Mouse (Mus musculus): ENCODE results near the gene Fgfr2. TPM values are rescaled to one million over a fixed set of nuclear protein-coding genes. Genes with fewer than 3 reads are reported as not detected.

Gene Fgfr2
- polyA plus RNA-seq, 1 experiment from 2014 or later: not detected

GRCm38 (mm10) chr7:130864711-130865110, 2258.4 kb downstream of the Fgfr2 start:
- Histone ChIP-seq H3K4me3 (ENCODE audit: inconsistent target) (no peak overlapping the region), H3K27ac (no peak overlapping the region), H3K36me3 (ENCODE audit: inconsistent target) (no peaks in the 10 kb centered on the region), H3K79me2 (ENCODE audit: inconsistent target) (peaks cover 35% of the 10 kb centered on the region)
- 78% methylated on average over 7 of the region's 7 CpGs for WGBS (ENCODE audit: missing documents)

- Histone ChIP-seq H3K27ac (no peak overlapping the region), H3K36me3 (ENCODE audit: inconsistent target) (no peaks in the 10 kb centered on the region), H3K4me3 (ENCODE audit: inconsistent target) (no peak overlapping the region), H3K79me2 (ENCODE audit: inconsistent target) (peaks cover 13% of the 10 kb centered on the region)
- WGBS (ENCODE audit: missing documents): 73% methylated on average over 1 of the region's 1 CpGs
Observed at GRCm38 (mm10) chr7:130862501-130862900, 2260.6 kb downstream of the Fgfr2 start.

- H3K36me3 ChIP-seq (ENCODE audit: inconsistent target): no peaks in the 10 kb centered on the region
- no peak overlapping the region for H3K27ac ChIP-seq
- H3K79me2 ChIP-seq (ENCODE audit: inconsistent target): no peaks in the 10 kb centered on the region
- WGBS (ENCODE audit: missing documents): 91% methylated on average over 7 of the region's 11 CpGs
- H3K4me3 ChIP-seq (ENCODE audit: inconsistent target): no peak overlapping the region
Observed at GRCm38 (mm10) chr7:130860721-130861142, 2262.4 kb downstream of the Fgfr2 start.

DNA sequence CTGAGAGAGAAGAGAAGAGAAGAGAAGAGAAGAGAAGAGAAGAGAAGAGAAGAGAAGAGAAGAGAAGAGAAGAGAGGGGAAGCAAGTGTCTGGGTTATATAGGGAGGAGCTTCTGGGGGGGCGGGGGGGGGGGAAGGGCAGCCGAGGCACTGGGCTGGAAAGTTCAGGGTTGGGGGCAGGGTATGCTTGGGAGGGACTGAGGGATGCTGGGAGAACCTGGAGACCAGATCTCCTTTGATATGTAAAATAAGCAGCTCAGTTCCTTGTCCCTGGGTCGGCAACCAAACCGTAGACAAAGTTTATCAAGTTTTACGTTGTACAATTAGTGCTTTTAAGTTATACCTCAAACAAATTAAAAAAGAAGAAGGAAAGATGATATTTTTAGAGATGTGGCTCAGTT, 2263.2 kb downstream of the Fgfr2 start:
- Histone ChIP-seq H3K4me3 (ENCODE audit: inconsistent target) (no peak overlapping the region), H3K27ac (no peak overlapping the region), H3K36me3 (ENCODE audit: inconsistent target) (no peaks in the 10 kb centered on the region), H3K79me2 (ENCODE audit: inconsistent target) (no peaks in the 10 kb centered on the region)
- 76% methylated on average over 5 of the region's 5 CpGs for WGBS (ENCODE audit: missing documents)

DNA sequence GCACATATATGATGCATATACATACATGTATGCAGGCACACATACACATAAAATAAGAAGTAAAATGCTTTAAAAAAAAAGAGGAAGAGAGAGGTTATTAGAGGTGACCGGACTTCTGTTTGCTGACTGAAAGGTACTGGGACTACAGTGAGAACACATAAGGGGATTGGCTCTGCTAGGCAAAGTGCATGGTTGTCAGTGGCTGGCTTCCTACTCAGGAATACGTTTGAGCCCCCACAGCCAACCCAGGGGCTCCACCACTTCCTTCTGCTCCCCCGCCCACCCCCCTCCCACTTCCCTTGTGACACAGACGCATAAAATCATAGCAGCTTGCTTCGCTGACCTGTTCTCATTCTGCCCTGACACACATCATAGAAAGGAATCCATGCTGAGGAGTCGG, 2265.2 kb downstream of the Fgfr2 start:
- no peaks in the 10 kb centered on the region for H3K36me3 ChIP-seq (ENCODE audit: inconsistent target)
- H3K4me3 ChIP-seq (ENCODE audit: inconsistent target): no peak overlapping the region
- H3K79me2 ChIP-seq (ENCODE audit: inconsistent target): no peaks in the 10 kb centered on the region
- 11% methylated on average over 6 of the region's 6 CpGs for WGBS (ENCODE audit: missing documents)
- H3K27ac ChIP-seq: no peak overlapping the region

GRCm38 (mm10) chr7:130855681-130856080, 2267.5 kb downstream of the Fgfr2 start:
- Histone ChIP-seq H3K79me2 (ENCODE audit: inconsistent target) (no peaks in the 10 kb centered on the region), H3K4me3 (ENCODE audit: inconsistent target) (no peak overlapping the region), H3K27ac (no peak overlapping the region), H3K36me3 (ENCODE audit: inconsistent target) (no peaks in the 10 kb centered on the region)
- 90% methylated on average over 3 of the region's 3 CpGs for WGBS (ENCODE audit: missing documents)

- Histone ChIP-seq H3K79me2 (ENCODE audit: inconsistent target) (no peaks in the 10 kb centered on the region), H3K27ac (no peak overlapping the region), H3K36me3 (ENCODE audit: inconsistent target) (no peaks in the 10 kb centered on the region), H3K4me3 (ENCODE audit: inconsistent target) (no peak overlapping the region)
- 91% methylated on average over 3 of the region's 4 CpGs for WGBS (ENCODE audit: missing documents)
Observed at GRCm38 (mm10) chr7:130854684-130855292, 2268.4 kb downstream of the Fgfr2 start.

- Histone ChIP-seq H3K36me3 (ENCODE audit: inconsistent target) (no peaks in the 10 kb centered on the region), H3K79me2 (ENCODE audit: inconsistent target) (no peaks in the 10 kb centered on the region), H3K4me3 (ENCODE audit: inconsistent target) (no peak overlapping the region), H3K27ac (no peak overlapping the region)
- WGBS (ENCODE audit: missing documents): 36% methylated on average over 17 of the region's 17 CpGs
Observed at GRCm38 (mm10) chr7:130847164-130847718, 2275.9 kb downstream of the Fgfr2 start.

GRCm38 (mm10) chr7:130839380-130840100, 2283.6 kb downstream of the Fgfr2 start:
- Histone ChIP-seq H3K27ac (no peak overlapping the region), H3K79me2 (ENCODE audit: inconsistent target) (no peaks in the 10 kb centered on the region), H3K4me3 (ENCODE audit: inconsistent target) (no peak overlapping the region), H3K36me3 (ENCODE audit: inconsistent target) (no peaks in the 10 kb centered on the region)
- 23% methylated on average over 12 of the region's 12 CpGs for WGBS (ENCODE audit: missing documents)

- 96% methylated on average over 3 of the region's 3 CpGs for WGBS (ENCODE audit: missing documents)
- H3K36me3 ChIP-seq (ENCODE audit: inconsistent target): no peaks in the 10 kb centered on the region
- H3K79me2 ChIP-seq (ENCODE audit: inconsistent target): no peaks in the 10 kb centered on the region
- no peak overlapping the region for H3K27ac ChIP-seq
- no peak overlapping the region for H3K4me3 ChIP-seq (ENCODE audit: inconsistent target)
Observed at GRCm38 (mm10) chr7:130838658-130839025, 2284.5 kb downstream of the Fgfr2 start.

DNA sequence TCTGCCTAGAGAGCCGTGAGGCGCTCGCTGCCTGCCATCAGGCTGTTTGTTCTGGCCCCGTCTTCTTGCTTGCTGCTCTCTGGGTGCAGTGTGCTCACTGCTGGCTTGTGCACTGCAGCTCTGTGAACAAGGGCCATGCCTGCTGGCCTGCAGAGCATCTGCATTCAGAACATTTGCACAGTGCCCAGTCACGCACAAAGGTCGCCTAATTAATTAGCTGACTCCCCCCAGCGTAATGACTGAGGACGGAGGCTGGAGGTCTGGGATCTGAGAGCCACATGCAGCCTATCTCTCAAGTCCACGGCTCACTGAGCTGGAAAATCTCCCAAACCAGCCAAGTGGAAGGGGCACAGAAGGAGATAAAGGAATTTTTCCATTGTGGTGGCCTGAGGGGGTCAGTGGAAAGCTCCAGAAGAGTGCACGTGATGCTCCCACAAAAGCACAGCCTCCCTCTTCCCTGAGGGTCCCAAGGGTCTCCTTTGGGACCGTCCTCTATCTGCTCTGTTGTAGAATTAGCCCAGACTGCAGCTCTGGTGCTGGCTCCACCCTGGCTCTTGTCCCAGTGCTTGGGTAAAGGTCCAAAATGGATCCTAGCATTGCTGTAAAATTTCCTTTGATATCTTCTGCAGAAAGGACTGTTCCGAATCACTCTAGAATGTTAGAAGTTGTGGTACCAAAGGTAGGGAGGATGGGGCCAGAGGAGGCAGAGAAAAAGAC, 2285.1 kb downstream of the Fgfr2 start:
- Histone ChIP-seq H3K27ac (no peak overlapping the region), H3K79me2 (ENCODE audit: inconsistent target) (no peaks in the 10 kb centered on the region), H3K4me3 (ENCODE audit: inconsistent target) (no peak overlapping the region), H3K36me3 (ENCODE audit: inconsistent target) (no peaks in the 10 kb centered on the region)
- WGBS (ENCODE audit: missing documents): 95% methylated on average over 12 of the region's 12 CpGs

DNA sequence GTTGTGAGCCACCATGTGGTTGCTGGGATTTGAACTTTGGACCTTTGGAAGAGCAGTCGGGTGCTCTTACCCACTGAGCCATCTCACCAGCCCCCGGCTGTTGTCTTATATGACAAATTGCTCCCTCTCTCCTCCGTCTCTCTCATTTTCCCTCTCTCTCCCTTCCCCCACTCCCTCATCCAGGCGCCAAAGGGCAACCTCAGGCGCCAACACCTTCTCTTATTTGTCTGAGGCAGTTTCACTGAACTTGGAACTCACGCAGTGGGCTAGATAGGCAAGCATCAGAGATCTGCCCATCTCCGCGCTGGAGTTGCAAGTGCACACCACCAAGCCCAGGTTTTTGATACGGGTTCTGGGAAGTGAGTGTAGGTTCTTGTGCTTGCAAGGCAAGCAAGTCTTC, 2287.1 kb downstream of the Fgfr2 start:
- Histone ChIP-seq H3K4me3 (ENCODE audit: inconsistent target) (no peak overlapping the region), H3K36me3 (ENCODE audit: inconsistent target) (no peaks in the 10 kb centered on the region), H3K79me2 (ENCODE audit: inconsistent target) (no peaks in the 10 kb centered on the region), H3K27ac (no peak overlapping the region)
- 94% methylated on average over 8 of the region's 9 CpGs for WGBS (ENCODE audit: missing documents)

DNA sequence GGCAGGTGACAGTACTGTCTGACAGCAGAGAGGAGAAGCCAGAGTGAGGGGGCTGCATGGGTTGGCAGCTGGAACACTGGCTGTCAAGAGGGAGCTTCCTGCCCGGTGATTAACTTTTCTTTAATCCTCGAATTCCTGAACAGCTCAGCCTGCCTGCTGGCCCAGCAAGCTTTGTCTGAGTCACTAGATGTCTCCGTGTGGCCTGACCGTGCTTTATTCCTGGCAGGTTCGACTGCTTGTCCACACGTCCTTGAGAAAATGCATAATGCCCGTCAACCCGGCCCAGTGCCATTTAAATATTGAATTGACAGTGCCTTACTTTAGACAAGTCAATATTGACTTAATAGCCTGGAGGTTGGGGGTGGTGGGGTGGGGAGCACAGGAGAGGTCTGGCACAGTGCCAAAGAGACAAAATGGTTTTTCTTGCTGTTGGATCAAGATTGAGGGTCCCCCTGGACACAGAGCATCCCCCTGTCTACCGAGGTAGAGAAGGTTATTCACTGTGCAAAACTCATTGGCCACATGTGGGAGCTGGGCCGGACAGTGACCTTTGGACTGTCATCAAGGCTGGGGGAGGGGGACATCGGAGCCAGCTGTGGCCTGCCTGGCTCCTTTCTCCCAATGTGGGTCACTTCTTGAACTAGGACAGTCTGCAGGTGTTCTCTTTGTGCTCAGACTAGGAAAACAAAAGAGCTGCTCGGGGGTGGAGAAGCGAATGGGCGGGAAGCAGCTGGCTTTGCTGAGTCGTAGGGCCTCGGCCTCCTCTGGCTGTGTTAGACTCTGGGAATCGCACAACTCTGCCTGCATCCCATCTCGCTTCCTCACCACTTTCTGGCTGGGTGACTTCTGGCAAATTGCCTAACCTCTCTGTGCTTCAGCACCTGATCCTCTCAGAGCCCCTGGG, 2287.9 kb downstream of the Fgfr2 start:
- no peak overlapping the region for H3K4me3 ChIP-seq (ENCODE audit: inconsistent target)
- 81% methylated on average over 18 of the region's 18 CpGs for WGBS (ENCODE audit: missing documents)
- no peak overlapping the region for H3K27ac ChIP-seq
- no peaks in the 10 kb centered on the region for H3K36me3 ChIP-seq (ENCODE audit: inconsistent target)
- no peaks in the 10 kb centered on the region for H3K79me2 ChIP-seq (ENCODE audit: inconsistent target)

DNA sequence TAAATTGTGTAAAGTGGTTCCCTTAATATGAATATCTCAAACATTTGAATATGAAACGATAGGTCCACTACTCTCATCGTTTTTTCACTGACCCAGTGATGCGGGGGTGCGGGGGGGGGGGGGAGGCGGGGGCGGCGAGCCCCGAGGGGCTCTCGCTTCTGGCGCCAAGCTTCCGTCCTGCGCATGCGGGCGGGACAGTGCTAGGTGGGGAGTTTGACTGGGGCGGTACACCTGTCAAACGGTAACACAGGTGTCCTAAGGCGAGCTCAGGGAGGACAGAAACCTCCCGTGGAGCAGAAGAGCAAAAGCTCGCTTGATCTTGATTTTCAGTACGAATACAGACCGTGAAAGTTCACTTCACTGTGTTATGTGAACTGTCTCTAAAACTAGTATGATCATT, 2288.9 kb downstream of the Fgfr2 start:
- WGBS (ENCODE audit: missing documents): 59% methylated on average over 14 of the region's 21 CpGs
- H3K79me2 ChIP-seq (ENCODE audit: inconsistent target): no peaks in the 10 kb centered on the region
- no peak overlapping the region for H3K27ac ChIP-seq
- no peak overlapping the region for H3K4me3 ChIP-seq (ENCODE audit: inconsistent target)
- H3K36me3 ChIP-seq (ENCODE audit: inconsistent target): no peaks in the 10 kb centered on the region

Data from macrophage (primary cell).